Mouse (Mus musculus) thymus, adult 2 months (tissue): Measurements from ENCODE around the gene Zfyve28. TPM values are rescaled to one million over a fixed set of nuclear protein-coding genes. Genes with fewer than 3 reads are reported as not detected.

Source experiments
- DNase-seq: peaks from one replicate; pipeline ENCODE4 v3.0.0; 2021
- H3K27ac ChIP-seq: fragments of 200-500 bp; 2 replicates; pipeline ENCODE4 v1.5.1; 2012; ENCODE audit warnings: low read length, control low read depth; ENCODE audit not compliant: control insufficient read depth, insufficient read depth
- H3K27me3 ChIP-seq: fragments of 200-500 bp; 2 replicates; pipeline ENCODE4 v1.6.1; 2012; ENCODE audit warnings: mild to moderate bottlenecking, low read length, moderate library complexity, mixed read lengths; ENCODE audit not compliant: control insufficient read depth, insufficient read depth
- H3K36me3 ChIP-seq: fragments of 200-500 bp; 2 replicates; pipeline ENCODE4 v1.6.1; 2012; ENCODE audit warnings: mild to moderate bottlenecking, low read length, moderate library complexity; ENCODE audit not compliant: control insufficient read depth, insufficient read depth
- H3K4me1 ChIP-seq: fragments of 200-500 bp; replicated peaks from 2 replicates; pipeline ENCODE4 v1.6.1; 2012; ENCODE audit warnings: low read length; ENCODE audit not compliant: control insufficient read depth, insufficient read depth
- H3K4me3 ChIP-seq: fragments of 200-500 bp; 2 replicates; pipeline ENCODE4 v1.5.1; 2012; ENCODE audit warnings: mild to moderate bottlenecking, low read length, control low read depth, moderate library complexity; ENCODE audit not compliant: control insufficient read depth, insufficient read depth
- CTCF ChIP-seq: fragments of 200-500 bp; IDR thresholded peaks from 2 replicates; pipeline ENCODE4 v1.5.1; 2012; ENCODE audit warnings: mild to moderate bottlenecking, control low read depth, low read length, moderate library complexity, borderline replicate concordance; ENCODE audit not compliant: control insufficient read depth, poor library complexity, insufficient read depth; ENCODE audit errors: extremely low read depth
- POLR2A ChIP-seq: fragments of 200-500 bp; IDR thresholded peaks from 2 replicates; pipeline ENCODE4 v1.6.1; 2012; ENCODE audit warnings: mild to moderate bottlenecking, low read length, control low read depth, moderate library complexity; ENCODE audit not compliant: control insufficient read depth, poor library complexity, insufficient read depth; ENCODE audit errors: extremely low read depth
- WGBS: fragments of 180-500 bp; shearing (Covaris S2); methylation state at CpG from one replicate; pipeline ENCODE4 v1.1.7; 2018; 5-methylcytosine and 5-hydroxymethylcytosine counted together
- polyA plus RNA-seq: library from polyadenylated mRNA; depleted of rRNA; stranded (reverse); fragments of >200 nt; gene quantifications from 2 replicates; pipeline ENCODE4 v1.2.3, GENCODE M21; 2012; rRNA removed

Gene Zfyve28
- 30.1 and 39.1 TPM in 2 replicates for polyA plus RNA-seq

- Histone ChIP-seq H3K36me3 (no peaks in the 10 kb centered on the region), H3K27ac (no peak within 1 kb of the TSS), H3K27me3 (peaks cover 18% of the 10 kb centered on the region; the same call in 1 of the 2 replicates), H3K4me1 (peaks cover 11% of the 10 kb centered on the region), H3K4me3 (peak within 1 kb of the TSS; percentile 31)
- 2% methylated on average over 80 of the region's 83 CpGs for WGBS
- peak; percentile 59 for DNase-seq
- TF ChIP-seq CTCF (peak; percentile 12; the same call in 1 of the 2 replicates), POLR2A (no peak)
Measured at GRCm38 (mm10) chr5:34288154-34288716, at the start of gene Zfyve28, which contains the start of gene Cfap99. TSS of gene Zfyve28 (minus strand) at chr5:34288449. TSS of gene Cfap99 (plus strand) at chr5:34288600.

DNA sequence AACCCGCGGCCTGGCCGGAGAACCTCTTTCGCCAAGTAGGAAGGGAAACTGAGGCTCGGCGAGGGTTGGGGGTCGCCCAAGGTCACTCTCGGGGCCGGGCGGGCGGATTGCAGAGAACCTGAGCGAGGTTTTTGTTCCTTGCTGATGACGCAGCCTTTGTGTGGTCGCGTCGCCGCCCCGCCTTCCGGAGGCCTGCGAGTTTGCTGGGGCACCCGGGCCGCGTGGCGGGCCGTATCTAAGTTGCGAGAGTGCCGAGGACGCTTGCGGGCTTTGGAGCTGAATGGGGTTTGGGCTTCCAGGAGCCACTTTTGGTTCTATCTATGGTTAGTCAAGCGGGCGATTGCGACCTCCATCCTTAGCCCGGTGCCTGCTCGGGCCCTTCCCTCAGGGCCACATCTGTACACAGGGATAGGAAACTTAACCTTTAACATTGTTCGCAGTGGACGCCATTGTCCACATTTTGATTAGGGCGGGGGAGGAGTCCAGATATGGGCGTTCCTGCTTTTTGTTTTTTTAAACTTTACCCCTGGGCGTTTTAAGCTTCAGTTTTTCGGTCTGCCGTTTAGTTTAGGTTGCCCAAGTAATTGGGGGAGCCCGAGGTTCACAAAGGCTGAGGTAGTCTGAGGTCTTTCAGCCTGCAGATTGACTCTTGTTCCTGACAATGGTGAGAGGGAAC is 48.7 kb upstream of the Zfyve28 start:
- Histone ChIP-seq H3K36me3 (no peaks in the 10 kb centered on the region), H3K4me3 (peak overlapping the region; percentile 77), H3K4me1 (peaks cover 6% of the 10 kb centered on the region), H3K27me3 (no peaks in the 10 kb centered on the region), H3K27ac (peak overlapping the region; percentile 63)
- WGBS, result under 1% methylated on average over 42 of the region's 42 CpGs
- peak; percentile 69 for DNase-seq
- no peak for TF ChIP-seq POLR2A
- TF ChIP-seq CTCF, result no peak

DNA sequence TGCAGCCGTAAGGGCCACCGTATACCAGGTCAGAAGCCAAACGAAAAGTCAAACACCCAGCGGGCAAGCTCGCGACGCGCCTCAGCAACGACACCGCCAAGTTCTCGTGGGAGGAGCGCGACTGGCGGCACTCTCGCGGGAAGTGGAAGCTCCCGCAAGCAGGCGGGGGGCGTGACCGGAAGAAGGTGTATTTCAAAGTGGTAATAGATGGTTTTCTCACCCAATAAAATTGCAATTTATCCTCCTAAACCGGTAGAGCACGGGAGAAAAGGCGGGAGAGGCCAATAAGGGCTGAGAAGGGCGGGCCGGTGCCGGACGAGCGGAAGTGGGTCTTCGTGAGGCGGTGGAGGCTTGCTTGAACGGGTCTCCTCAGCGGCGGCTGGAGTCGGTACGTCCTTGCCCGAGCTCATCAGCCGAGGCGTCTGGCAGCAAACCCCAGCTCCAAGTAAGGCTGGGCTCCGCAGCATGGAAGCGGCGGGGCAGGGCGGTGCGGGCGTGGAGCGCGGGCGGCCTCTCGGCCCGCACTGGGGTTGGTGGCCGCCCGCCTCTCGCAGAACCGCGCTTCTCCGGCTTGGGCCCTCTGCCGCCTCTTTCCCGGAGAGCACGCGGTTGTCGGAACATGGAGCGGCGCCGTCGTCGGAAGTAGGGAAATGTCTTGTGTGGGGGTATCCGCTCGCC is 48.0 kb upstream of the Zfyve28 start, which contains the start of gene Rnf4:
Gene Rnf4, plus strand, starts transcription at position 193 of the 678 bp plus-strand sequence.
- Histone ChIP-seq H3K27ac (peak within 1 kb of the TSS; percentile 70), H3K4me3 (peak within 1 kb of the TSS; percentile 77), H3K4me1 (peaks cover 6% of the 10 kb centered on the region), H3K27me3 (no peaks in the 10 kb centered on the region), H3K36me3 (no peaks in the 10 kb centered on the region)
- peak; percentile 87 for TF ChIP-seq POLR2A
- TF ChIP-seq CTCF, result peak; percentile 18; the same call in 1 of the 2 replicates
- DNase-seq, result peak; percentile 99
- WGBS, result under 1% methylated on average over 67 of the region's 67 CpGs

DNA sequence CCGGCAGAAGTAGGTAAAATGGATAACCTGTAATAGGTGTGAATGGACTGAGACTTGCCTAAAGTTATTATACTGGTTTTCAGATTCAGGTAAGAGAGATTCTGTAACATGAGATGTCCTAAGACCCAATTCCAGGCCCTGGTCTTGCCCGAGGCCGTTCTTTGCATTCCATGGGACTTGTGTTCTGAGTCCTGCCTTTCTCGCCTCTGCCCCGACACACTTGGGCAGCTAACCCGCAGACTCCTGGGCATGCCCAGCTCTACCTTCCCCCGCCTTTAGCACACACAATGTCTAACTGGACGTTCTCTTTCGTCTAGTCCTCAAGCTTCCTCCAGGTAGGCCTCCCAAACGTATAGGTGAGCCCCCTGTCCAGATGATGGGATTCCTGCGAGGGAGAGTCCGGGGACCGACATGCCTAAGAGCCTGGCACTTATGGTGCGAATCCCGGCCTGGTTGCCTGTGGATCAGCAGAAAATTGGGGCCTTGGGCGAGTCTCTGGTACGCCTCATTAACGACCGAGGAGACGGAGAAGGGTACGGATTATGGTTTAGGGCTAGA is 47.4 kb upstream of the Zfyve28 start:
- Histone ChIP-seq H3K27ac (peak overlapping the region; percentile 70; the same call in 1 of the 2 replicates), H3K4me1 (peaks cover 6% of the 10 kb centered on the region), H3K4me3 (peak overlapping the region; percentile 73), H3K27me3 (no peaks in the 10 kb centered on the region), H3K36me3 (no peaks in the 10 kb centered on the region)
- DNase-seq, result no peak
- TF ChIP-seq POLR2A, result no peak
- 0 out of 2 replicates have a peak, but pooled peaks have one; percentile 3 for TF ChIP-seq CTCF
- WGBS, result 2% methylated on average over 21 of the region's 21 CpGs

- peaks cover 6% of the 10 kb centered on the region for H3K4me1 ChIP-seq
- no peak for DNase-seq
- H3K27ac ChIP-seq, result no peak overlapping the region
- no peak overlapping the region for H3K4me3 ChIP-seq
- H3K36me3 ChIP-seq, result no peaks in the 10 kb centered on the region
- H3K27me3 ChIP-seq, result no peaks in the 10 kb centered on the region
- no peak for TF ChIP-seq CTCF
- no peak for TF ChIP-seq POLR2A
- WGBS, result 97% methylated on average over 1 of the region's 1 CpGs
Measured at GRCm38 (mm10) chr5:34334081-34334480, 45.8 kb upstream of the Zfyve28 start.

DNA sequence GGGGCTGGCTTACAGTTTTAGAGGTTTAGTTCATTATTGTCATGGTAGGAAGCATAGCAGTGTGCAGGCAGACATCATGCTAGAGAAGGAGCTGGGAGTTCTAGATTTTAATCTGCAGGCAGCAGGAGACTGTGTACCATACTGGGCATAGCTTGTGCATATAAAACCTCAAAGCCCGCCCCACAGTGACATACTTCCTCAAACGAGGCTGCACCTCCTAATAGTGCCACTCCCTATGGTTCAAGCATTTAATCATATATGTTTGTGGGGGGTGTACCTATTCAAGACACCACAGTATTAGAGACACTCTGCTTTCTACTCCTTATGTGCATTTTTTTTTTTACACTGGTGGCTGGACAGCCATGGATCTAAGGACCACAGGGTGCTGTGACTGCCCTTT is 41.9 kb upstream of the Zfyve28 start:
- 86% methylated on average over 2 of the region's 2 CpGs for WGBS
- TF ChIP-seq CTCF (no peak), POLR2A (no peak)
- no peak overlapping the region for H3K27ac ChIP-seq

More for the DNA sequence above, 41.9 kb upstream of the Zfyve28 start:
- Histone ChIP-seq H3K27me3 (no peaks in the 10 kb centered on the region), H3K4me3 (no peak overlapping the region), H3K36me3 (no peaks in the 10 kb centered on the region), H3K4me1 (no peaks in the 10 kb centered on the region; the same call in 1 of the 2 replicates)
- DNase-seq, result no peak
